In genomic region chr10:77537215-77538209, GRCm38 (mm10) we compare ENCODE assay signal across 18 mouse cellular contexts. TPM values are rescaled to one million over a fixed set of nuclear protein-coding genes. Genes with fewer than 3 reads are reported as not detected.
DNase-seq lines count a peak whose midpoint lies in the region; ATAC-seq and TF ChIP-seq lines count a peak whose summit lies in the region.
"Had no signal": no experiment of that assay in that cellular context is flagged by ENCODE, and none has a peak within 500 bp of the region (broad histone marks: within the 10 kb centered on the region; RNA-seq: fewer than 3 reads in every experiment).

No protein-coding gene starts in this region.

- peak overlapping the region; percentile 90 for H3K27ac ChIP-seq in spleen, adult 2 months (ENCODE audit: insufficient read depth, low read length)
- peak overlapping the region; percentile 56 for H3K27ac ChIP-seq in brown adipose tissue, adult 24 weeks (replicated peaks; ENCODE audit: low read depth, low read length)
- H3K27ac ChIP-seq: heart, adult 2 months; hindbrain, embryonic 10.5 days; intestine, embryonic 15.5 days; limb, embryonic 10.5 days had no signal

- 27% methylated on average over 11 of the region's 11 CpGs for WGBS in spleen, adult 2 months

- no peaks in the 10 kb centered on the region for H3K27me3 ChIP-seq in spleen, adult 2 months (ENCODE audit: control insufficient read depth, insufficient read depth, low read length)
- H3K27me3 ChIP-seq: intestine, embryonic 15.5 days had no signal

- H3K4me3 ChIP-seq in spleen, adult 2 months (ENCODE audit: extremely low read depth, insufficient read depth, insufficient read length) = no peak overlapping the region
- no peak overlapping the region for H3K4me3 ChIP-seq in brown adipose tissue, adult 24 weeks (ENCODE audit: insufficient read depth, low read depth, low read length)
- H3K4me3 ChIP-seq: erythroblast, embryonic 14.5 days; heart, adult 2 months; hindbrain, embryonic 10.5 days; intestine, embryonic 15.5 days; limb, embryonic 10.5 days had no signal

- ATAC-seq in megakaryocyte progenitor cell, adult 5-6 weeks (replicated peaks; ENCODE audit: poor library complexity) = peak; percentile 18; the same call in 1 of the 2 replicates
- ATAC-seq: forebrain, embryonic 14.5 days; intestine, embryonic 15.5 days had no signal

- no peak for TF ChIP-seq POLR2A in spleen, adult 2 months (IDR thresholded peaks at IDR 0.05; ENCODE audit: low read depth, low read length)

- no peak for DNase-seq in spleen, adult 2 months (ENCODE audit: low read depth in 1 of 2, low spot score in 2 of 2)
- no peak for DNase-seq in spleen, adult 18-20 months
- DNase-seq in thymus, postnatal 25 days = peak; percentile 44
- no peak for DNase-seq in left cerebral cortex, adult 11 months (ENCODE audit: low spot score)
- DNase-seq in cerebellum, adult 11-12 months = no peak
- DNase-seq in testis, postnatal 10 days (ENCODE audit: low spot score) = no peak
- DNase-seq: cerebellum, adult 11 months; heart, adult 2 months; kidney, postnatal 4 days; lung, adult 2 months; midbrain, embryonic 14.5 days had no signal

- H3K4me1 ChIP-seq in spleen, adult 2 months (ENCODE audit: control insufficient read depth, insufficient read depth, insufficient read length) = peaks cover 40% of the 10 kb centered on the region; the same call in 1 of the 2 replicates
- no peaks in the 10 kb centered on the region for H3K4me1 ChIP-seq in brown adipose tissue, adult 24 weeks (ENCODE audit: control insufficient read depth, insufficient read depth, insufficient read length, low read length)
- H3K4me1 ChIP-seq: intestine, embryonic 15.5 days had no signal

- peaks cover 8% of the 10 kb centered on the region for H3K36me3 ChIP-seq in spleen, adult 2 months (ENCODE audit: control insufficient read depth, insufficient read depth, low read length)
- H3K36me3 ChIP-seq: hindbrain, embryonic 10.5 days; intestine, embryonic 15.5 days; limb, embryonic 10.5 days had no signal

- TF ChIP-seq CTCF in spleen, adult 2 months (IDR thresholded peaks at IDR 0.05; ENCODE audit: extremely low read depth, insufficient read depth, insufficient read length, insufficient replicate concordance) = no peak

RNA-seq across cellular contexts. Expression of gene Itgb2, which starts 7.5 kb away (rescaled TPM):
- 154 and 176 TPM in 2 replicates for polyA plus RNA-seq in spleen, adult 2 months (2012; rRNA removed)
- polyA plus RNA-seq in brown adipose tissue, adult 24 weeks (2012; ENCODE audit: insufficient read depth, insufficient read length, missing spikeins) = 4.3 and 4.4 TPM in 2 replicates
- total RNA-seq in megakaryocyte progenitor cell, adult 5-6 weeks (2015) = 37.2 and 37.9 TPM in 2 replicates
- 35.1 and 42.0 TPM in 2 replicates for total RNA-seq in megakaryocyte progenitor cell, adult 5-6 weeks (2017)

RNA-seq across cellular contexts. Expression of gene Fam207a, which starts 21.9 kb away (rescaled TPM):
- polyA plus RNA-seq in spleen, adult 2 months (2012; rRNA removed) = 21.1 and 25.6 TPM in 2 replicates
- polyA plus RNA-seq in brown adipose tissue, adult 24 weeks (2012; ENCODE audit: insufficient read depth, insufficient read length, missing spikeins) = 5.4 and 11.1 TPM in 2 replicates
- total RNA-seq in megakaryocyte progenitor cell, adult 5-6 weeks (2015) = 9.1 and 9.9 TPM in 2 replicates
- total RNA-seq in megakaryocyte progenitor cell, adult 5-6 weeks (2017) = 28.8 and 38.1 TPM in 2 replicates

RNA-seq across cellular contexts. Expression of gene Pttg1ip, which starts 44.0 kb away (rescaled TPM):
- polyA plus RNA-seq in spleen, adult 2 months (2012; rRNA removed) = 63.4 and 65.3 TPM in 2 replicates
- polyA plus RNA-seq in brown adipose tissue, adult 24 weeks (2012; ENCODE audit: insufficient read depth, insufficient read length, missing spikeins) = 88.8 and 92.4 TPM in 2 replicates
- 54.1 and 60.0 TPM in 2 replicates for total RNA-seq in megakaryocyte progenitor cell, adult 5-6 weeks (2015)
- 31.8 and 37.6 TPM in 2 replicates for total RNA-seq in megakaryocyte progenitor cell, adult 5-6 weeks (2017)

Comparison
In these comparisons a context has a peak if more than half of its experiments do, and no peak if none do; other contexts are left out.
1. RNA of gene Itgb2, which starts 7.5 kb away (polyA plus RNA-seq): 154 to 176 TPM in spleen, adult 2 months; 4.3 to 4.4 TPM in brown adipose tissue, adult 24 weeks; every median in the first group is over 10 times any median in the second.